Mouse (Mus musculus) midbrain, postnatal 0 days (tissue): ENCODE measurements at regions not wholly inside any gene's neighbourhood (a gene's known extent, or its start where the extent isn't known, plus 50 kb on each side); places are given as distances from the start of the nearest gene placed in this dataset.

Experiments used
- ATAC-seq: fragments of 200-750 bp; cut with Nextera tagmentation; 2 replicates; pipeline ENCODE4 v1.8.0; 2017; ENCODE audit warnings: moderate number of reproducible peaks, mild to moderate bottlenecking, moderate TSS enrichment, moderate library complexity; ENCODE audit not compliant: low FRiP score
- DNase-seq: peaks from one replicate; pipeline ENCODE4 v3.0.0-alpha.2; 2015; ENCODE audit warnings: low spot score
- H3K27ac ChIP-seq: fragments of 300-500 bp; sonication (generic); 2 replicates; pipeline ENCODE4 v1.5.1; 2014; ENCODE audit warnings: low read depth, mild to moderate bottlenecking, low read length, mixed read lengths
- H3K27me3 ChIP-seq: fragments of 300-500 bp; sonication (generic); 2 replicates; pipeline ENCODE4 v1.6.1; 2014; ENCODE audit warnings: low read length, control low read depth, mixed read lengths; ENCODE audit not compliant: insufficient read depth
- H3K36me3 ChIP-seq: fragments of 300-500 bp; sonication (generic); 2 replicates; pipeline ENCODE4 v1.6.1; 2014; ENCODE audit warnings: low read length, control low read depth, mixed read lengths; ENCODE audit not compliant: insufficient read depth
- H3K4me1 ChIP-seq: fragments of 300-500 bp; sonication (generic); 2 replicates; pipeline ENCODE4 v1.6.1; 2014; ENCODE audit warnings: mild to moderate bottlenecking, control low read depth, antibody characterized with exemption, low read length, mixed read lengths; ENCODE audit not compliant: insufficient read depth
- H3K4me2 ChIP-seq: fragments of 300-500 bp; sonication (generic); 2 replicates; pipeline ENCODE4 v1.6.1; 2014; ENCODE audit warnings: low read depth, mild to moderate bottlenecking, low read length, mixed read lengths; ENCODE audit not compliant: poor library complexity, severe bottlenecking
- H3K4me3 ChIP-seq: fragments of 300-500 bp; sonication (generic); 2 replicates; pipeline ENCODE4 v1.5.1; 2014; ENCODE audit warnings: low read depth, mild to moderate bottlenecking, low read length, moderate library complexity
- H3K9ac ChIP-seq: fragments of 300-500 bp; sonication (generic); replicated peaks from 2 replicates; pipeline ENCODE4 v1.6.1; 2014; ENCODE audit warnings: mild to moderate bottlenecking, low read length, moderate library complexity, mixed read lengths; ENCODE audit not compliant: poor library complexity, severe bottlenecking
- H3K9me3 ChIP-seq: fragments of 300-500 bp; sonication (generic); 2 replicates; pipeline ENCODE4 v1.6.1; 2016; ENCODE audit warnings: low read length, control low read depth
- CTCF ChIP-seq: IDR thresholded peaks from 2 replicates; pipeline ENCODE4 v1.5.1; 2016; ENCODE audit warnings: antibody characterized with exemption, mild to moderate bottlenecking
- WGBS: fragments of 180-500 bp; shearing (Covaris S2); extraction: QIAGEN DNeasy Blood & Tissue Kit; methylation state at CpG from one replicate; pipeline ENCODE4 v1.1.7; 2014; 5-methylcytosine and 5-hydroxymethylcytosine counted together

GRCm38 (mm10) chr3:69953674-69954329, 53.6 kb upstream of the Otol1 start:
- H3K4me2 ChIP-seq, result no peak overlapping the region
- H3K27me3 ChIP-seq, result no peaks in the 10 kb centered on the region
- H3K36me3 ChIP-seq, result no peaks in the 10 kb centered on the region
- no peak overlapping the region for H3K27ac ChIP-seq
- H3K9ac ChIP-seq, result no peak overlapping the region
- H3K4me3 ChIP-seq, result no peak overlapping the region
- ATAC-seq (peak; percentile 62), DNase-seq (peak; percentile 60)
- WGBS, result 65% methylated on average over 6 of the region's 6 CpGs
- TF ChIP-seq CTCF, result no peak
- no peaks in the 10 kb centered on the region for H3K9me3 ChIP-seq
- H3K4me1 ChIP-seq, result no peaks in the 10 kb centered on the region

GRCm38 (mm10) chr3:69922792-69923418, 63.2 kb upstream of the Sptssb start:
- Histone ChIP-seq H3K4me2 (no peak overlapping the region), H3K27ac (no peak overlapping the region), H3K9me3 (no peaks in the 10 kb centered on the region), H3K4me3 (no peak overlapping the region), H3K9ac (no peak overlapping the region), H3K4me1 (no peaks in the 10 kb centered on the region), H3K27me3 (no peaks in the 10 kb centered on the region), H3K36me3 (no peaks in the 10 kb centered on the region)
- no peak for TF ChIP-seq CTCF
- no peak for ATAC-seq
- 89% methylated on average over 8 of the region's 8 CpGs for WGBS
- no peak for DNase-seq

- Histone ChIP-seq H3K4me2 (peak overlapping the region; percentile 9; the same call in 1 of the 2 replicates), H3K27ac (no peak overlapping the region), H3K27me3 (no peaks in the 10 kb centered on the region), H3K4me3 (no peak overlapping the region), H3K9me3 (no peaks in the 10 kb centered on the region), H3K36me3 (no peaks in the 10 kb centered on the region), H3K9ac (no peak overlapping the region), H3K4me1 (no peaks in the 10 kb centered on the region)
- ATAC-seq, result no peak
- WGBS, result 20% methylated on average over 14 of the region's 14 CpGs
- no peak for TF ChIP-seq CTCF
- no peak for DNase-seq
Measured at GRCm38 (mm10) chr3:69912859-69913258, 53.1 kb upstream of the Sptssb start.

- no peak overlapping the region for H3K27ac ChIP-seq
- no peak for ATAC-seq
- no peak overlapping the region for H3K4me2 ChIP-seq
- H3K9ac ChIP-seq, result no peak overlapping the region
- no peak for TF ChIP-seq CTCF
- 91% methylated on average over 8 of the region's 8 CpGs for WGBS
- no peaks in the 10 kb centered on the region for H3K9me3 ChIP-seq
- no peaks in the 10 kb centered on the region for H3K27me3 ChIP-seq
- H3K4me3 ChIP-seq, result no peak overlapping the region
- no peaks in the 10 kb centered on the region for H3K4me1 ChIP-seq
- H3K36me3 ChIP-seq, result no peaks in the 10 kb centered on the region
- no peak for DNase-seq
Measured at GRCm38 (mm10) chr3:69910073-69910472, 50.3 kb upstream of the Sptssb start.
